Mouse (Mus musculus) MEL (cell line): ENCODE results near the gene Arid5a. TPM values are rescaled to one million over a fixed set of nuclear protein-coding genes. Genes with fewer than 3 reads are reported as not detected.
A peak's percentile ranks its signal among the peaks of the same experiment; 100 is the strongest.

ENCODE experiments used
- DNase-seq: peaks from one replicate; pipeline ENCODE4 v3.0.0; 2011; ENCODE audit warnings: low read depth, low spot score
- H3K27ac ChIP-seq: 2 replicates; pipeline ENCODE4 v1.5.1; 2012; ENCODE audit warnings: low read depth, mild to moderate bottlenecking, control low read depth, low read length, moderate library complexity; ENCODE audit not compliant: control insufficient read depth
- H3K27me3 ChIP-seq, 2 experiments: fragments of 150-350 bp in 1 of 2; sonication (generic) in 1 of 2; 2 replicates each; pipeline ENCODE4 v1.6.1; 2012; ENCODE audit warnings: low read length in 2 of 2, mild to moderate bottlenecking in 2 of 2, improper control_type of control experiment in 1 of 2, moderate library complexity in 1 of 2; ENCODE audit not compliant: insufficient read depth in 2 of 2, control insufficient read depth in 1 of 2
- H3K36me3 ChIP-seq, 2 experiments: 2 replicates each; pipeline ENCODE4 v1.6.1; 2012 to 2014; ENCODE audit warnings: low read length in 2 of 2, improper control_type of control experiment in 1 of 2, inconsistent platforms in 1 of 2, mild to moderate bottlenecking in 1 of 2; ENCODE audit not compliant: insufficient read depth in 2 of 2, control insufficient read depth in 1 of 2
- H3K4me1 ChIP-seq, 2 experiments: fragments of 150-350 bp in 1 of 2; sonication (generic) in 1 of 2; 2 replicates each; pipeline ENCODE4 v1.6.1; 2012; ENCODE audit warnings: low read length in 2 of 2, improper control_type of control experiment in 1 of 2, mild to moderate bottlenecking in 1 of 2; ENCODE audit not compliant: insufficient read depth in 2 of 2, control insufficient read depth in 1 of 2
- H3K4me3 ChIP-seq, 2 experiments: fragments of 150-350 bp in 1 of 2; sonication (generic) in 1 of 2; 2 replicates each; pipeline ENCODE4 v1.5.1; 2012; ENCODE audit warnings: low read depth in 2 of 2, low read length in 2 of 2, mild to moderate bottlenecking in 2 of 2, moderate library complexity in 2 of 2, control low read depth in 1 of 2, improper control_type of control experiment in 1 of 2; ENCODE audit not compliant: control insufficient read depth in 1 of 2, insufficient read depth in 1 of 2
- H3K79me2 ChIP-seq: 2 replicates; pipeline ENCODE4 v1.6.1; 2012; ENCODE audit warnings: mild to moderate bottlenecking, low read length, moderate library complexity; ENCODE audit not compliant: control insufficient read depth, poor library complexity, insufficient read depth
- H3K9ac ChIP-seq: 2 replicates; pipeline ENCODE4 v1.6.1; 2012; ENCODE audit warnings: low read depth, mild to moderate bottlenecking, control low read depth, low read length, moderate library complexity; ENCODE audit not compliant: control insufficient read depth, poor library complexity, severe bottlenecking
- H3K9me3 ChIP-seq: fragments of 150-350 bp; sonication (generic); replicated peaks from 2 replicates; pipeline ENCODE4 v1.6.1; 2012; ENCODE audit warnings: mild to moderate bottlenecking, low read length, improper control_type of control experiment, moderate library complexity; ENCODE audit not compliant: insufficient read depth
- BHLHE40 ChIP-seq: IDR thresholded peaks from 2 replicates; pipeline ENCODE4 v1.6.1; 2012; ENCODE audit warnings: low read depth, mild to moderate bottlenecking, inconsistent platforms, low read length, improper control_type of control experiment, borderline replicate concordance
- CHD1 ChIP-seq: IDR thresholded peaks from 2 replicates; pipeline ENCODE4 v1.6.1; 2012; ENCODE audit warnings: low read depth, mild to moderate bottlenecking, inconsistent platforms, low read length, improper control_type of control experiment
- CTCF ChIP-seq, 3 experiments: IDR thresholded peaks in 2 of 3; conservative IDR thresholded peaks in 1 of 3; 2 replicates each; pipeline ENCODE4 v1.5.1; 2011 to 2012; ENCODE audit warnings: low read length in 3 of 3, low read depth in 2 of 3, mild to moderate bottlenecking in 2 of 3, improper control_type of control experiment in 1 of 3, inconsistent platforms in 1 of 3, mixed read lengths in 1 of 3, moderate library complexity in 1 of 3; ENCODE audit not compliant: control insufficient read depth in 1 of 3, insufficient read depth in 1 of 3, poor library complexity in 1 of 3, severe bottlenecking in 1 of 3
- E2F4 ChIP-seq: IDR thresholded peaks from 2 replicates; pipeline ENCODE4 v1.6.1; 2011; ENCODE audit warnings: low read depth, low read length, improper control_type of control experiment, borderline replicate concordance
- ELF1 ChIP-seq: IDR thresholded peaks from 2 replicates; pipeline ENCODE4 v1.6.1; 2014; ENCODE audit warnings: low read depth, mild to moderate bottlenecking, inconsistent platforms, low read length, improper control_type of control experiment, moderate library complexity
- EP300 ChIP-seq, 2 experiments: IDR thresholded peaks; 2 replicates each; pipeline ENCODE4 v1.6.1; 2011; ENCODE audit warnings: improper control_type of control experiment in 2 of 2, low read length in 2 of 2, low read depth in 1 of 2, mild to moderate bottlenecking in 1 of 2
- ETS1 ChIP-seq: IDR thresholded peaks from 2 replicates; pipeline ENCODE4 v1.6.1; 2012; ENCODE audit warnings: low read depth, mild to moderate bottlenecking, inconsistent platforms, low read length, improper control_type of control experiment, moderate library complexity
- GATA1 ChIP-seq: IDR thresholded peaks from 2 replicates; pipeline ENCODE4 v1.6.1; 2011; ENCODE audit warnings: low read depth, low read length, improper control_type of control experiment
- HCFC1 ChIP-seq: IDR thresholded peaks from 2 replicates; pipeline ENCODE4 v1.6.1; 2012; ENCODE audit warnings: low read depth, mild to moderate bottlenecking, inconsistent platforms, low read length, improper control_type of control experiment, moderate library complexity
- KAT2A ChIP-seq: conservative IDR thresholded peaks from 2 replicates; pipeline ENCODE4 v1.6.1; 2012; ENCODE audit warnings: low read depth, low read length, improper control_type of control experiment, inconsistent platforms
- MAX ChIP-seq: IDR thresholded peaks from 2 replicates; pipeline ENCODE4 v1.6.1; 2011; ENCODE audit warnings: low read length, improper control_type of control experiment
- MEF2A ChIP-seq: IDR thresholded peaks from 2 replicates; pipeline ENCODE4 v1.6.1; 2014; ENCODE audit warnings: low read depth, mild to moderate bottlenecking, inconsistent platforms, low read length, improper control_type of control experiment; ENCODE audit not compliant: poor library complexity, insufficient replicate concordance, severe bottlenecking; ENCODE audit errors: extremely low read depth
- MXI1 ChIP-seq: IDR thresholded peaks from 2 replicates; pipeline ENCODE4 v1.6.1; 2011; ENCODE audit warnings: mild to moderate bottlenecking, low read depth, low read length, improper control_type of control experiment
- MYC ChIP-seq: IDR thresholded peaks from 2 replicates; pipeline ENCODE4 v1.6.1; 2011; ENCODE audit warnings: low read depth, mild to moderate bottlenecking, low read length, improper control_type of control experiment, moderate library complexity
- NELFE ChIP-seq: IDR thresholded peaks from 2 replicates; pipeline ENCODE4 v1.6.1; 2011; ENCODE audit warnings: low read depth, low read length, improper control_type of control experiment
- POLR2A ChIP-seq, 2 experiments: IDR thresholded peaks; 2 replicates each; pipeline ENCODE4 v1.6.1; 2011 to 2012; ENCODE audit warnings: low read length in 2 of 2, mild to moderate bottlenecking in 2 of 2, control low read depth in 1 of 2, improper control_type of control experiment in 1 of 2, low read depth in 1 of 2, moderate library complexity in 1 of 2; ENCODE audit not compliant: control insufficient read depth in 1 of 2, insufficient read depth in 1 of 2, poor library complexity in 1 of 2
- POLR2AphosphoS2 ChIP-seq: IDR thresholded peaks from 2 replicates; pipeline ENCODE4 v1.6.1; 2011; ENCODE audit warnings: low read length, improper control_type of control experiment
- RCOR1 ChIP-seq: IDR thresholded peaks from 2 replicates; pipeline ENCODE4 v1.6.1; 2012; ENCODE audit warnings: low read depth, mild to moderate bottlenecking, inconsistent platforms, low read length, improper control_type of control experiment
- SIN3A ChIP-seq: IDR thresholded peaks from 2 replicates; pipeline ENCODE4 v1.6.1; 2012; ENCODE audit warnings: low read length, improper control_type of control experiment, inconsistent platforms
- SMC3 ChIP-seq: IDR thresholded peaks from 2 replicates; pipeline ENCODE4 v1.6.1; 2011; ENCODE audit warnings: low read depth, low read length, improper control_type of control experiment
- TAL1 ChIP-seq: IDR thresholded peaks from 2 replicates; pipeline ENCODE4 v1.6.1; 2012; ENCODE audit warnings: mild to moderate bottlenecking, inconsistent platforms, low read length, moderate library complexity, mixed read lengths
- TBP ChIP-seq: IDR thresholded peaks from 2 replicates; pipeline ENCODE4 v1.8.0; 2011; ENCODE audit warnings: low read depth, low read length, improper control_type of control experiment
- TCF12 ChIP-seq: IDR thresholded peaks from 2 replicates; pipeline ENCODE4 v1.6.1; 2014; ENCODE audit warnings: low read depth, mild to moderate bottlenecking, inconsistent platforms, low read length, improper control_type of control experiment, moderate library complexity
- UBTF ChIP-seq: IDR thresholded peaks from 2 replicates; pipeline ENCODE4 v1.6.1; 2012; ENCODE audit warnings: low read depth, mild to moderate bottlenecking, inconsistent platforms, low read length, improper control_type of control experiment, moderate library complexity, borderline replicate concordance; ENCODE audit not compliant: insufficient read depth
- USF1 ChIP-seq: IDR thresholded peaks from 2 replicates; pipeline ENCODE4 v1.6.1; 2014; ENCODE audit warnings: low read depth, mild to moderate bottlenecking, inconsistent platforms, low read length, improper control_type of control experiment, moderate library complexity
- USF2 ChIP-seq, 2 experiments: IDR thresholded peaks; 2 replicates each; pipeline ENCODE4 v1.6.1; 2011 to 2012; ENCODE audit warnings: improper control_type of control experiment in 2 of 2, low read length in 2 of 2, borderline replicate concordance in 1 of 2, inconsistent platforms in 1 of 2, low read depth in 1 of 2, mild to moderate bottlenecking in 1 of 2; ENCODE audit not compliant: insufficient read depth in 1 of 2
- ZC3H11A ChIP-seq: IDR thresholded peaks from 2 replicates; pipeline ENCODE4 v1.6.1; 2012; ENCODE audit warnings: low read depth, mild to moderate bottlenecking, inconsistent platforms, low read length, improper control_type of control experiment
- ZMIZ1 ChIP-seq: IDR thresholded peaks from 2 replicates; pipeline ENCODE4 v1.6.1; 2012; ENCODE audit warnings: low read depth, mild to moderate bottlenecking, inconsistent platforms, low read length, improper control_type of control experiment, moderate library complexity
- ZNF384 ChIP-seq: IDR thresholded peaks from 2 replicates; pipeline ENCODE4 v1.6.1; 2012; ENCODE audit warnings: low read depth, mild to moderate bottlenecking, inconsistent platforms, low read length, improper control_type of control experiment
- polyA plus RNA-seq, 2 experiments: library from polyadenylated mRNA; stranded (reverse) in 1 of 2; unstranded in 1 of 2; fragments of >175 nt in 1 of 2; fragments of >200 nt in 1 of 2; gene quantifications; 2 replicates each; pipeline versions ENCODE4 v1.2.1 to v1.2.4; 2012; ENCODE audit warnings: low replicate concordance in 2 of 2, low read depth in 1 of 2; ENCODE audit not compliant: insufficient read length in 2 of 2, insufficient read depth in 1 of 2, missing spikeins in 1 of 2
- total RNA-seq: library from RNA; depleted of rRNA; stranded (reverse); fragments of 300-350 nt; gene quantifications from 2 replicates; pipeline ENCODE4 v1.2.3, GENCODE M21; 2012

The Arid5a gene
- total and polyA plus RNA-seq, 3 experiments: 4.2 to 9.0 TPM; not detected in 1

- DNase-seq: peak; percentile 70
- Histone ChIP-seq H3K27ac (peak overlapping the region; percentile 28; the same call in 1 of the 2 replicates), H3K9me3 (no peaks in the 10 kb centered on the region)
- TF ChIP-seq ETS1 (0 out of 2 replicates have a peak, but pooled peaks have one; percentile 24), CHD1 (no peak), MXI1 (peak; percentile 2; the same call in 1 of the 2 replicates), USF2 (IDR thresholded peaks at IDR 0.05; ENCODE audit: borderline replicate concordance in 1 of 2, insufficient read depth in 1 of 2, low read depth in 1 of 2, low read length in 2 of 2) (peak in 1 of 2 experiments; percentile 58; a peak in 1 of 4 replicates), MYC (no peak), NELFE (0 out of 2 replicates have a peak, but pooled peaks have one; percentile 30), SMC3 (no peak), TAL1 (no peak), POLR2AphosphoS2 (no peak), BHLHE40 (peak; percentile 60; the same call in 1 of the 2 replicates), ZMIZ1 (no peak), POLR2A (IDR thresholded peaks at IDR 0.05; ENCODE audit: control insufficient read depth in 1 of 2, insufficient read depth in 1 of 2, low read depth in 1 of 2, low read length in 2 of 2, poor library complexity in 1 of 2) (no peak), TCF12 (no peak), RCOR1 (peak; percentile 71; the same call in 1 of the 2 replicates), ZNF384 (0 out of 2 replicates have a peak, but pooled peaks have one; percentile 22), USF1 (peak; percentile 92), TBP (no peak), UBTF (no peak), MEF2A (no peak), EP300 (IDR thresholded peaks at IDR 0.05; ENCODE audit: low read depth in 1 of 2, low read length in 2 of 2) (peak in 1 of 2 experiments; percentile 37; a peak in 1 of 4 replicates), MAX (0 out of 2 replicates have a peak, but pooled peaks have one; percentile 56), GATA1 (peak; percentile 34), SIN3A (0 out of 2 replicates have a peak, but pooled peaks have one; percentile 32), HCFC1 (no peak), E2F4 (no peak), ZC3H11A (no peak), CTCF (IDR thresholded peaks at IDR 0.05 in 2 of 3, conservative IDR thresholded peaks at IDR 0.05 in 1 of 3; ENCODE audit: control insufficient read depth in 1 of 3, insufficient read depth in 1 of 3, low read depth in 2 of 3, low read length in 3 of 3, poor library complexity in 1 of 3, severe bottlenecking in 1 of 3) (no peak), ELF1 (no peak), KAT2A (no peak)
- TF ChIP-seq, all 39 proteins: peak for 12
- Histone ChIP-seq H3K4me3 (peak overlapping the region; percentile 52 to 55; a peak in 3 of 4 replicates), H3K79me2 (no peaks in the 10 kb centered on the region), H3K4me1 (peaks cover 13 to 55% of the 10 kb centered on the region in 2 experiments), H3K36me3 (peaks cover 0 to 23% of the 10 kb centered on the region in 2 experiments; a peak in 2 of 4 replicates), H3K27me3 (no peaks in the 10 kb centered on the region), H3K9ac (peak overlapping the region; percentile 51; the same call in 1 of the 2 replicates)
Measured at GRCm38 (mm10) chr1:36272546-36272945, 35.0 kb upstream of the Arid5a start.
